Mouse (Mus musculus) 416B (cell line): ENCODE measurements around the gene Pank1.

Experiments
- DNase-seq: peaks from one replicate; pipeline ENCODE4 v3.0.0; 2011; ENCODE audit warnings: low read depth

Gene Pank1

GRCm38 (mm10) chr19:34879624-34880023 is 369 bp upstream of the Pank1 start:
- no peak for DNase-seq

- peak; percentile 99 for DNase-seq
Measured at GRCm38 (mm10) chr19:34877898-34878602, 1.2 kb downstream of the Pank1 start.

- DNase-seq: peak; percentile 60
Measured at GRCm38 (mm10) chr19:34876676-34877075, 2.6 kb downstream of the Pank1 start.

GRCm38 (mm10) chr19:34869375-34869774 is 9.9 kb downstream of the Pank1 start:
- no peak for DNase-seq

- no peak for DNase-seq
Measured at GRCm38 (mm10) chr19:34868093-34868741, 11.0 kb downstream of the Pank1 start.

- no peak for DNase-seq
Measured at GRCm38 (mm10) chr19:34863737-34864136, 15.5 kb downstream of the Pank1 start.

- no peak for DNase-seq
Measured at GRCm38 (mm10) chr19:34856021-34856651, 23.1 kb downstream of the Pank1 start.

- peak; percentile 54 for DNase-seq
Measured at GRCm38 (mm10) chr19:34851161-34851560, 28.1 kb downstream of the Pank1 start.

GRCm38 (mm10) chr19:34849426-34849825 is 29.8 kb downstream of the Pank1 start:
- DNase-seq: no peak

GRCm38 (mm10) chr19:34848164-34848563 is 31.1 kb downstream of the Pank1 start:
- no peak for DNase-seq

GRCm38 (mm10) chr19:34847103-34847502 is 32.2 kb downstream of the Pank1 start:
- DNase-seq: no peak

GRCm38 (mm10) chr19:34846508-34847038 is 32.7 kb downstream of the Pank1 start:
- DNase-seq: peak; percentile 96

GRCm38 (mm10) chr19:34846005-34846404 is 33.2 kb downstream of the Pank1 start:
- DNase-seq: no peak

- DNase-seq: no peak
Measured at GRCm38 (mm10) chr19:34845331-34845730, 33.9 kb downstream of the Pank1 start.

- peak; percentile 100 for DNase-seq
Measured at GRCm38 (mm10) chr19:34844760-34845159, 34.5 kb downstream of the Pank1 start.

GRCm38 (mm10) chr19:34844047-34844446 is 35.2 kb downstream of the Pank1 start:
- DNase-seq: peak; percentile 65

GRCm38 (mm10) chr19:34841719-34842506 is 37.3 kb downstream of the Pank1 start:
- peak; percentile 81 for DNase-seq

GRCm38 (mm10) chr19:34838624-34839023 is 40.6 kb downstream of the Pank1 start:
- no peak for DNase-seq

GRCm38 (mm10) chr19:34831702-34832101 is 47.6 kb downstream of the Pank1 start:
- no peak for DNase-seq

GRCm38 (mm10) chr19:34827916-34828635 is 51.2 kb downstream of the Pank1 start:
- no peak for DNase-seq

- DNase-seq: peak; percentile 77
Measured at GRCm38 (mm10) chr19:34827444-34827843, 51.8 kb downstream of the Pank1 start.
